Mouse (Mus musculus) intestine, embryonic 16.5 days (tissue): Measurements from ENCODE around the gene Folr2. TPM values are rescaled to one million over a fixed set of nuclear protein-coding genes. Genes with fewer than 3 reads are reported as not detected.
A peak's percentile ranks its signal among the peaks of the same experiment; 100 is the strongest.

ENCODE experiments used
- ATAC-seq: fragments of 200-750 bp; cut with Nextera tagmentation; 2 replicates; pipeline ENCODE4 v1.8.0; 2017; ENCODE audit warnings: moderate TSS enrichment, moderate library complexity
- H3K27ac ChIP-seq: fragments of 300-500 bp; sonication (generic); 2 replicates; pipeline ENCODE4 v1.5.1; 2014; ENCODE audit warnings: mild to moderate bottlenecking, low read length
- H3K27me3 ChIP-seq: fragments of 300-500 bp; sonication (generic); replicated peaks from 2 replicates; pipeline ENCODE4 v1.6.1; 2014; ENCODE audit warnings: low read length, control low read depth, mixed read lengths; ENCODE audit not compliant: control insufficient read depth, insufficient read depth
- H3K36me3 ChIP-seq: fragments of 300-500 bp; sonication (generic); 2 replicates; pipeline ENCODE4 v1.6.1; 2014; ENCODE audit warnings: low read length, control low read depth; ENCODE audit not compliant: control insufficient read depth, insufficient read depth
- H3K4me1 ChIP-seq: fragments of 300-500 bp; sonication (generic); 2 replicates; pipeline ENCODE4 v1.6.1; 2014; ENCODE audit warnings: low read length, control low read depth, mixed read lengths; ENCODE audit not compliant: control insufficient read depth, insufficient read depth
- H3K4me2 ChIP-seq: fragments of 300-500 bp; sonication (generic); 2 replicates; pipeline ENCODE4 v1.6.1; 2014; ENCODE audit warnings: low read depth, low read length, control low read depth
- H3K4me3 ChIP-seq: fragments of 300-500 bp; sonication (generic); 2 replicates; pipeline ENCODE4 v1.5.1; 2014; ENCODE audit warnings: mild to moderate bottlenecking, low read length
- H3K9ac ChIP-seq: fragments of 300-500 bp; sonication (generic); 2 replicates; pipeline ENCODE4 v1.6.1; 2014; ENCODE audit warnings: low read depth, low read length
- H3K9me3 ChIP-seq: fragments of 300-500 bp; sonication (generic); 2 replicates; pipeline ENCODE4 v1.6.1; 2016; ENCODE audit warnings: low read length, control low read depth; ENCODE audit not compliant: control insufficient read depth
- WGBS: fragments of 180-500 bp; shearing (Covaris S2); extraction: QIAGEN DNeasy Blood & Tissue Kit; methylation state at CpG from one replicate; pipeline ENCODE4 v1.1.7; 2014; 5-methylcytosine and 5-hydroxymethylcytosine counted together
- microRNA-seq: library from miRNA; unstranded; fragments of <30 nt; microRNA quantifications from one replicate; pipeline ENCODE4, GENCODE M21; 2016
- polyA plus RNA-seq: library from polyadenylated mRNA; unstranded; fragments of >200 nt; fragmentation: Nextera tagmentation; extraction: Ambion mirVana; gene quantifications from 2 replicates; pipeline ENCODE4 v1.2.1, GENCODE M21; 2015

Gene Folr2
- polyA plus RNA-seq, 1 experiment from 2014 or later: 2.6 TPM

GRCm38 (mm10) chr7:101820295-101821030 lies 36.5 kb downstream of the Folr2 start:
- peaks cover 51% of the 10 kb centered on the region for H3K27me3 ChIP-seq
- peak overlapping the region; percentile 45; the same call in 1 of the 2 replicates for H3K9ac ChIP-seq
- no peak for ATAC-seq
- no peaks in the 10 kb centered on the region; the same call in none of the 2 replicates for H3K36me3 ChIP-seq
- no peak overlapping the region for H3K27ac ChIP-seq
- peak overlapping the region; percentile 56 for H3K4me3 ChIP-seq
- no peaks in the 10 kb centered on the region for H3K9me3 ChIP-seq
- peaks cover 28% of the 10 kb centered on the region for H3K4me1 ChIP-seq
- H3K4me2 ChIP-seq: peak overlapping the region; percentile 97
- 4% methylated on average over 35 of the region's 35 CpGs for WGBS

GRCm38 (mm10) chr7:101817861-101818401 lies 39.1 kb downstream of the Folr2 start, which contains the start of gene Phox2a:
TSS of gene Phox2a (plus strand) at chr7:101818313.
- Histone ChIP-seq H3K4me2 (peak within 1 kb of the TSS; percentile 48), H3K27ac (no peak within 1 kb of the TSS), H3K27me3 (peaks cover 54% of the 10 kb centered on the region), H3K4me1 (peaks cover 28% of the 10 kb centered on the region), H3K9me3 (0 out of 2 replicates have a peak, but pooled peaks cover 3% of the 10 kb centered on the region), H3K9ac (peak within 1 kb of the TSS; percentile 45; the same call in 1 of the 2 replicates), H3K36me3 (no peaks in the 10 kb centered on the region), H3K4me3 (peak within 1 kb of the TSS; percentile 37)
- WGBS: under 1% methylated on average over 43 of the region's 45 CpGs
- ATAC-seq: peak; percentile 22

Small RNAs within 50 kb of the gene (microRNA-seq; reads per million reads assigned to microRNA genes)
- gene Gm22655: not detected

Other genes with a start within 250 kb of the Folr2 start
- gene Clpb, start 193.6 kb downstream of the Folr2 start, polyA plus RNA-seq: 52.7 and 53.3 TPM in 2 replicates
- 2.2 and 2.4 TPM in 2 replicates for gene Phox2a, start 38.9 kb downstream of the Folr2 start, polyA plus RNA-seq
- gene Inppl1, start 19.0 kb downstream of the Folr2 start, polyA plus RNA-seq: 27.2 and 28.2 TPM in 2 replicates
- gene Anapc15, start 6.5 kb upstream of the Folr2 start, polyA plus RNA-seq: 61.0 and 66.3 TPM in 2 replicates
- gene Folr1, start 13.6 kb upstream of the Folr2 start, polyA plus RNA-seq: 201 and 253 TPM in 2 replicates
- 236 and 245 TPM in 2 replicates for gene Lamtor1, start 48.7 kb upstream of the Folr2 start, polyA plus RNA-seq
- gene Tomt, start 49.2 kb upstream of the Folr2 start, polyA plus RNA-seq: 0.24 and 0.28 TPM in 2 replicates
- gene Lrrc51, start 76.7 kb upstream of the Folr2 start, polyA plus RNA-seq: 9.7 and 10.1 TPM in 2 replicates
- gene Numa1, start 76.9 kb upstream of the Folr2 start, polyA plus RNA-seq: 39.9 and 41.9 TPM in 2 replicates
- gene Il18bp, start 161.5 kb upstream of the Folr2 start, polyA plus RNA-seq: 1.9 and 2.1 TPM in 2 replicates
- 33.0 and 35.5 TPM in 2 replicates for gene Rnf121, start 208.3 kb upstream of the Folr2 start, polyA plus RNA-seq
- gene Xndc1, start 208.3 kb upstream of the Folr2 start, polyA plus RNA-seq: 17.7 and 21.6 TPM in 2 replicates
- 0.47 and 0.48 TPM in 2 replicates for gene Xntrpc, start 208.5 kb upstream of the Folr2 start, polyA plus RNA-seq
- not detected in 2 replicates for gene Trpc2, start 225.9 kb upstream of the Folr2 start, polyA plus RNA-seq
- gene Art1, start 244.5 kb upstream of the Folr2 start, polyA plus RNA-seq: 0.18 and 0.22 TPM in 2 replicates